Mouse (Mus musculus) liver, adult 2 months (tissue): ENCODE measurements around the gene Bud31.

Source experiments
- CTCF ChIP-seq: fragments of 200-500 bp; IDR thresholded peaks from 2 replicates; pipeline ENCODE4 v1.5.1; 2011; ENCODE audit warnings: low read depth, low read length, control low read depth
- POLR2A ChIP-seq: fragments of 200-500 bp; IDR thresholded peaks from 2 replicates; pipeline ENCODE4 v1.6.1; 2011; ENCODE audit warnings: low read length, control low read depth; ENCODE audit not compliant: insufficient read depth; ENCODE audit errors: extremely low read depth

DNA sequence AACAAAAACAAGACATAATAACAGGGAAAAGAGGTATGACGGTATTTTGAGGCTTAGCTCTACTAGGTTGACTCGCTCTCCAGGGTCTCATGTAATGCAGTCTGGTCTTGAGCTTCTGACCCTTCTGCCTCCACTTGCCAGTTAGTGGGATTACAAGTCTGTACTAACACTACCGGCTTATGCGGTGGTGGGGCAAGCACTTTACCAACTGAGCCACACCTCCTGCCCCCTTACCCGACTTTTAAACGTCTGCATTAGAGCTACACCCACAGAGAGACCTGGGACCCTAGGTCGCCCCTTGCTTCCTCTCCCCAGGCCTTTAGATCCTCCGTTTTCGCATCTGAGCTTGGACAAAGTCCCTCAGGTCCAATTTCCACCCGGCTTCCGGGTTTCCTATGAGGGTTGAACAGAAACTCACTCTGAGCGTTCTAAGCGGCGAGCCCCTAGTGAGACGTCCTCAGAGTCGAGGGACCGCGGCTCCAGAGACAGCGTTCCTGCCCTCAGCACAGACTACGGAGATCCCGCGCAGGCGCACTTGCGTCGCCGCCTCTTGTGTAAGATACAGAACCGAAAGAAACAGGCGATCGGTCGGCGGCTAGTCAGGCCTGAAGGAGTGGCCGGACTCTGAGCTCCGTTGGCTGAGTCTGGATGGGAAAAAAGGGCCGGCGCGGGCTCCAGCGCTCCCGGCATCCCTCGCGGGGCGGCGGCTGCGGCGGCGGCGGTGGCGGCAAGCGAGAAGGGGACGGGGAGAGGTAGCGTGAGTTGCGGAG lies 26.6 kb downstream of the Bud31 start, which contains the start of the genes Ptcd1 and Cpsf4:
- no peak for TF ChIP-seq CTCF
- peak; percentile 53; the same call in 1 of the 2 replicates for TF ChIP-seq POLR2A
